Mouse (Mus musculus) forebrain, embryonic 15.5 days (tissue): Measurements from ENCODE around the gene Atg4c. TPM values are rescaled to one million over a fixed set of nuclear protein-coding genes. Genes with fewer than 3 reads are reported as not detected.

Experiments
- ATAC-seq: fragments of 200-750 bp; cut with Nextera tagmentation; replicated peaks from 2 replicates; pipeline ENCODE4 v1.8.0; 2017; ENCODE audit warnings: mild to moderate bottlenecking, moderate TSS enrichment, moderate library complexity
- H3K27ac ChIP-seq: fragments of 300-500 bp; sonication (generic); replicated peaks from 2 replicates; pipeline ENCODE4 v1.5.1; 2015; ENCODE audit warnings: mild to moderate bottlenecking, inconsistent platforms
- H3K27me3 ChIP-seq: fragments of 300-500 bp; sonication (generic); 2 replicates; pipeline ENCODE4 v1.6.1; 2015; ENCODE audit warnings: inconsistent platforms
- H3K36me3 ChIP-seq: fragments of 300-500 bp; sonication (generic); 2 replicates; pipeline ENCODE4 v1.6.1; 2015; ENCODE audit warnings: mild to moderate bottlenecking, inconsistent platforms
- H3K4me1 ChIP-seq: fragments of 300-500 bp; sonication (generic); 2 replicates; pipeline ENCODE4 v1.6.1; 2015; ENCODE audit warnings: inconsistent platforms
- H3K4me2 ChIP-seq: fragments of 300-500 bp; sonication (generic); replicated peaks from 2 replicates; pipeline ENCODE4 v1.6.1; 2015; ENCODE audit warnings: mild to moderate bottlenecking, inconsistent platforms
- H3K4me3 ChIP-seq: fragments of 300-500 bp; sonication (generic); 2 replicates; pipeline ENCODE4 v1.5.1; 2015; ENCODE audit warnings: mild to moderate bottlenecking, inconsistent platforms
- H3K9ac ChIP-seq: fragments of 300-500 bp; sonication (generic); replicated peaks from 2 replicates; pipeline ENCODE4 v1.6.1; 2015; ENCODE audit warnings: mild to moderate bottlenecking, inconsistent platforms
- H3K9me3 ChIP-seq: fragments of 300-500 bp; sonication (generic); 2 replicates; pipeline ENCODE4 v1.6.1; 2016; ENCODE audit warnings: inconsistent platforms
- WGBS: fragments of 180-500 bp; shearing (Covaris S2); methylation state at CpG from one replicate; pipeline ENCODE4 v1.1.7; 2015; ENCODE audit warnings: mixed read lengths; 5-methylcytosine and 5-hydroxymethylcytosine counted together
- polyA plus RNA-seq: library from polyadenylated mRNA; unstranded; fragments of >200 nt; fragmentation: Nextera tagmentation; extraction: Ambion mirVana; gene quantifications from 2 replicates; pipeline ENCODE4 v1.2.1, GENCODE M21; 2015

Atg4c gene
- polyA plus RNA-seq, 1 experiment from 2014 or later: 18.5 TPM

DNA sequence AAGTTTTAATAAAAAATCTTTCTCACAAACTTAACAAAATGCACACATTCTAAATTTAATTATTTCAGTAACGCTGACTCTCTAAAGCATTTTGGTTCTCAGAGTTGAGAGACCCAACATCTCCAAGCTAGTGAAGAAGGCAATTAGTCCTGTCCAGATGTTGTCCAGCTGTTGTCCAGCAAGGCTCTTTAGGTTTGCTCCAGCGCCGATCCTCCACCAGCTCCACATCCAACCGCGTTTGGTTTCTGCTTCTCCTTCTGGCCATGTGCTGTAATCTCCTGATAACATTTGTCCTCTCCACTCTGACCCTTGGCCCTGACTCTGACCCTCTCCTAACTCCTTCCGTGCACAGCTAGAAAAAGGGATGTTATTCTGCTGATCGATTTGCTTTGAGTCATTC is 16.9 kb upstream of the Atg4c start:
- 93% methylated on average over 7 of the region's 7 CpGs for whole genome bisulfite sequencing
- no peak for ATAC-seq
- no peak overlapping the region for H3K4me3 ChIP-seq
- peaks cover 5% of the 10 kb centered on the region for H3K4me1 ChIP-seq
- no peaks in the 10 kb centered on the region for H3K9me3 ChIP-seq
- no peaks in the 10 kb centered on the region for H3K36me3 ChIP-seq
- no peak overlapping the region for H3K27ac ChIP-seq
- H3K4me2 ChIP-seq: no peak overlapping the region
- no peak overlapping the region for H3K9ac ChIP-seq
- no peaks in the 10 kb centered on the region for H3K27me3 ChIP-seq

DNA sequence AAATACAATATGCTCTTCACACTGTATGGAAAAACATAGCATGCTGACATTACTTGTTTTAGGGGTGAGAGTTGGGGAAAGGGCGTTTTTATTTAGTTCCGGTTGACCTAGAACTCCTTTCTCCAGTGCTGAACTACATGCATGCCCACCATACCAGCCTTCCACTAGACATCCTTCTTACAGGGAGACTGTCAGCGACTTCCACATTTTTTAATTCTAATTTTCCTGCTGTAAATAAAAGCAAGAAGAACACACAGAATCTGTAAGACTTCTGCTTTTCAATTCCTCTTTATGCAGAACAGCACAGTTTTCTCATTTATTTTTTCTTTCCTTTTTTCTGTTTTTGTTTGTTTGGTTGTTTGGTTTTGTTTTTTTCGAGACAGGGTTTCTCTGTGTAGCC is 16.5 kb upstream of the Atg4c start:
- Histone ChIP-seq H3K36me3 (no peaks in the 10 kb centered on the region), H3K27me3 (no peaks in the 10 kb centered on the region), H3K27ac (no peak overlapping the region), H3K9me3 (no peaks in the 10 kb centered on the region), H3K4me1 (peaks cover 9% of the 10 kb centered on the region), H3K4me2 (no peak overlapping the region), H3K9ac (no peak overlapping the region), H3K4me3 (no peak overlapping the region)
- ATAC-seq: no peak
- 83% methylated on average over 4 of the region's 4 CpGs for WGBS

DNA sequence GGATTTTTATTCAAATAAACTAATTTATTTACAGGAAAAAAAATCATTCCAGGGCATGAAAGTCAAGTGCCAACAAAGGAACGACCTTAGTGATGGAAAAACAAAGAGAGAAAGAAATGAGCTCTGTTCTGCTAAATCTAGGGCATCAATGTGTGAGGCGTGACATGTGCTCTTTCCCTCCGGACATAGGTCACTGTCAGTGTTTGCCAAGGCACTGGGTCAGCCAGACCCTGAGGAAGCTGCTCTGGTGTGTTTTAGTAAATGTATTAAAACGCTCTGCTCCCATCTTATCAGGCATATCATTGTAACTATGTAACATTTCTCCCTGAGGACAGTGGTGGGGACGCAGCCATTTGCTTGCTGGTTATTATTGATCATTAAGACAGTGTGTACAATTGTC is 14.9 kb upstream of the Atg4c start:
- H3K27ac ChIP-seq: no peak overlapping the region
- no peak overlapping the region for H3K9ac ChIP-seq
- no peak overlapping the region for H3K4me2 ChIP-seq
- peaks cover 9% of the 10 kb centered on the region for H3K4me1 ChIP-seq
- H3K4me3 ChIP-seq: no peak overlapping the region
- WGBS: 85% methylated on average over 5 of the region's 5 CpGs
- no peaks in the 10 kb centered on the region for H3K27me3 ChIP-seq
- no peak for ATAC-seq
- H3K9me3 ChIP-seq: no peaks in the 10 kb centered on the region
- H3K36me3 ChIP-seq: no peaks in the 10 kb centered on the region

DNA sequence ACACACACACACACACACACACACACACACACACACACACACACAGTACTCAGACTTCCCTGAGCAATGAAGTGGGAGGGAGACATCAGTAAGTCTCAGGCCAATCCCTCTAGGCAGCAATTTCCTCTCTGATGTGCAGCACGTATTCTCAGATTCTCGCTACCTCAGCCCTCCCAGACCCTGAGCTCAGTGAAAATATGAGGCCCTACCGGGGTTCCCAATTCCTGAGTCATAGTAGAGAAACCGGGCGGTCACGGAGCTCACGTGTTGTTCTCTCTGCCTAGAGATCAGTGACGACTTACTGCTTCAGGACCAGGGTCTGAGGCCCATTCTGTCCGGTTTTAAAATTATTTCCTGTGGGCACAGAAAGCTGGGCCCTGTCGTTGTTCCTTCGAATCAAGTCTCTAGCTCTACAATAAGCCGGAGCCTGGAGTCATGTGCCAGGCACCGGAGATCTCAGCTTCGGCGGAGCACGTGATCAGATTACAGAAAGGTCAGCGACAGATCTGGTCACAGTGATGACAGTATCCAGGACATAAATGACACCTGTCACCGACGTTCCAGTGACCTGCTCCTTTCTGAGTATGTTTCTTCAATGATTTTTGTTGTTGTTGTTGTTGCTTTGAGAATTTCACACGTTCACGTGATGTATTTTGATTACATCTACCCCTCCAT is 14.2 kb upstream of the Atg4c start:
- no peaks in the 10 kb centered on the region for H3K9me3 ChIP-seq
- no peak overlapping the region for H3K27ac ChIP-seq
- no peak overlapping the region for H3K4me3 ChIP-seq
- H3K36me3 ChIP-seq: no peaks in the 10 kb centered on the region
- H3K9ac ChIP-seq: no peak overlapping the region
- no peak overlapping the region for H3K4me2 ChIP-seq
- H3K27me3 ChIP-seq: no peaks in the 10 kb centered on the region
- no peak for ATAC-seq
- 55% methylated on average over 21 of the region's 21 CpGs for WGBS
- peaks cover 9% of the 10 kb centered on the region for H3K4me1 ChIP-seq

DNA sequence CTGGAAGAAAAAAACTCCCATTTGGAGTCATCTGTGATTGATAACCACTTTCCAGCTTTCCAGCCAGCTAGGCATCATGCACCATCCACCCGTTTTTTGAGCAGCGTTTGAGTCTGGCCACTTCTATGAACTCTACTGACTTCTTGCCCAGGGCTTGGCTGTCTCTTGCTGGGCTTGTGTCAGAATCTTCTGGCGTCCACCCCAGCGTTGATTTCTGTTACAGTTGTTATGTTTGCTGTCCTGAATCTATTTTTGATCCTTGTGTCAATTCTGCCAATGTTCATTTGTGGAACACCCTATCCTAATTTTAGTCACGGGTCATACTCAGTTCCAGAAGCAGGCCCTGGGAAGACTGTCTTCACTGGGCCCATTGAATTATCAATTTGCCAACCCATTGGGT is 12.8 kb upstream of the Atg4c start:
- no peaks in the 10 kb centered on the region for H3K27me3 ChIP-seq
- no peak overlapping the region for H3K27ac ChIP-seq
- no peak overlapping the region for H3K9ac ChIP-seq
- H3K4me3 ChIP-seq: no peak overlapping the region
- ATAC-seq: no peak
- peaks cover 9% of the 10 kb centered on the region for H3K4me1 ChIP-seq
- no peaks in the 10 kb centered on the region for H3K9me3 ChIP-seq
- no peaks in the 10 kb centered on the region for H3K36me3 ChIP-seq
- 86% methylated on average over 5 of the region's 5 CpGs for WGBS
- no peak overlapping the region for H3K4me2 ChIP-seq

DNA sequence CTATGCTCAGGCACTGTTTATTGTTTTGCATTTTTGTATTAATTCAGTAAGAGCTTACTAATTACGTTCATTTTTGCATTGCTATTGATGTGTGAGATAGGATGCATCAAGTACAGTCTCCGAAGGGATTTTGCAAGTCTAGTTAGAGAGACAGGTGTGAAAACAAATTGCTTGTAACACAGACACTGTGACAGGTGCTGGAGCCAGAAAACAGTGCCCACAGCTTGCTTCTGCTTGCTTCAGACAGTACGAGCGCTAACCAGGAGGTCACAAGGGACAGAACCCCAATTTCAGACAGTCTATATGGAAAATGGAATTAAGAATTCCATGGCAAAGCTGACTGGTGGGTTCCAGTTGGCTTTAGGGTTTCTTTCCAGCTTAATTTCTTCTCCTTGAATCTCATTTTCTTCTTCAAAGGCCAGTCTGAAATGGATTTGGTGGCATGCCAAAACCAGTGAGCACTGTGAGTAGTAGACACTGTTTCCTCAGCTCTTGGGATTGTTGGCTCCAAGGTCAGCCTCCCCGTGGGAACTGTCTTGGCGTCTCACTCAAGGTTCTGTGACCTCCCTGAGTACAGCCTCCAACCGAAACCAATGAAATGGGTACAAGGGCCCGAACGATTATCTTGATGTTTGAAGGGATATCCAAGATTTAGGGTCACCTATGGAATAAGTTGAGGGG is 11.9 kb upstream of the Atg4c start:
- WGBS: 56% methylated on average over 9 of the region's 9 CpGs
- peak; percentile 61 for ATAC-seq
- Histone ChIP-seq H3K4me1 (peaks cover 9% of the 10 kb centered on the region), H3K27ac (no peak overlapping the region), H3K36me3 (no peaks in the 10 kb centered on the region), H3K4me2 (no peak overlapping the region), H3K27me3 (no peaks in the 10 kb centered on the region), H3K4me3 (no peak overlapping the region), H3K9me3 (no peaks in the 10 kb centered on the region), H3K9ac (no peak overlapping the region)

DNA sequence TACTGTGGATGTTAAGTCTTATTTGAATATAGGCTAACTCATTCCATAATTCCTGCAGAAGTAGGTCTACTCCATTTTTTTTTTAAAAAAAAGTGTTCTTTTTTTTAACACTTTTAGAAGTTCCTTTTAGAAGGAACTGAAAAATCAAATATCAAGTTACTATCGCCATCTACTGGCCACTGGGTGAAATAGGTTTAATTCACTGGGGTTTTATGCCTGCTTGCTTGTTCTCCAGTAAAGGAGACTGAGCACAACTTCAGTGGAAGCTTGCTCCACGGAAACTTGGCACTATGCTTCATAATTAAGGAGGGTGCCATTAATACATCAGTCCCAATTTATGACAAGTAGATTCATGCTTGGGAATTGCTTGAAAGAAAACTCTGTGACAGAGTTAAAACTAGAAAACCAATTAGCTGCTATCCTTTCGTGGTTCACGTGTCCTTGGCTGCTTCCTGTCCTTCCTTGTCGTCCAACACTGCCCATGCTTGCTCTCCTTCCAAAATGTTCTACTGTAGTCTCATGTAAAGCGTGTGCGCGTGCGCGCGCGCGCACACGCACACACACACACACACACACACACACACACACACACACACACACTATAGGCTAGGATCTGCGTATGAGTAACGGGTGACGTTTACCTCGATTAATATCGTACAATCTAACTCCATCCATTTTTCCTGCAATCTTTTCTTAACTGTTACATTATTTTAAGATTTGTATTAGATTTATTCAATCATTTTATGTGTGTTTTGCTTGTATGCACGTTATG is 10.9 kb upstream of the Atg4c start:
- Histone ChIP-seq H3K4me2 (no peak overlapping the region), H3K36me3 (no peaks in the 10 kb centered on the region), H3K4me1 (peaks cover 9% of the 10 kb centered on the region), H3K27ac (no peak overlapping the region), H3K4me3 (no peak overlapping the region), H3K9ac (no peak overlapping the region), H3K9me3 (no peaks in the 10 kb centered on the region), H3K27me3 (no peaks in the 10 kb centered on the region)
- WGBS: 80% methylated on average over 20 of the region's 20 CpGs
- peak; percentile 56; the same call in 1 of the 2 replicates for ATAC-seq

DNA sequence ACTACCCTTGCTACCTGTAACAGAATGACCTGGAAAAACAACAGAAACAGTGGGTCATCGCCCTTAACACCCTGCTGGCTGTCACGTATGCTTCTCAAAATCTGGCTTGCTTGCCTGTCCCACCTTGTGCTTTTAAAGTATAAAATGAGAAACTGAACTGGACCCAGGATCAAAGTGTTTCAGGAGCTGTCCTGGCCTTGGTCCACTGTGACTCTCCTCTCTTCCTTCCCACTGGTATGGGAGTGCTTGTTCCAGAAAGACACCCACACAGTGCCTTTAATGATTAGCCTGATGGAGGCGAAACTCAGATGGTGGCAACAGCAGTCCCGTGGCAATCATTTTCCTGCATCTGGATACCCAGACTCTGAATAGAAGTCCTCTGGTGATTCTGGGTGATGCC is 9.1 kb upstream of the Atg4c start:
- 81% methylated on average over 4 of the region's 4 CpGs for WGBS
- Histone ChIP-seq H3K9me3 (no peaks in the 10 kb centered on the region), H3K4me3 (no peak overlapping the region), H3K27ac (no peak overlapping the region), H3K4me1 (peaks cover 9% of the 10 kb centered on the region), H3K4me2 (no peak overlapping the region), H3K27me3 (no peaks in the 10 kb centered on the region), H3K36me3 (no peaks in the 10 kb centered on the region), H3K9ac (no peak overlapping the region)
- no peak for ATAC-seq

DNA sequence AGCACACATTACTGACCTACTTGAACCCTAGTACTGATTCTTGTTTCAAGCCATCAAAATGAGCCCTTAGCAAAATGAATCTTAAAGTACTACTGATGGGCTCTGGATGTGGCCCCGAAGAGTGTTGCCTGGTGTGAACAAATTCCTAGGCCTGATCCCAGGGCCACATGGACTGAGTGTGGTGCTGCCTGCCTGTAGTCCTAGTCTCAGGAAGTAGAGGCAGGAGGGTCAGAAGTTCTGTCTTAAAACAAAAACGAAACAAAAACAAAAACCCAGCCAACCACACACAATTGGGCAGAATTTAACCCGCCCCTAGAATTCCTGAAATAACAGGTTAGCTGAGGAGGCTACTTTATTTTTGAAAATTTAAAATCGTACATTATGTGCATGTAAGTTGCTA is 8.4 kb upstream of the Atg4c start:
- Histone ChIP-seq H3K36me3 (no peaks in the 10 kb centered on the region), H3K27me3 (no peaks in the 10 kb centered on the region), H3K4me3 (no peak overlapping the region), H3K9me3 (no peaks in the 10 kb centered on the region), H3K4me1 (peaks cover 9% of the 10 kb centered on the region), H3K4me2 (no peak overlapping the region), H3K27ac (no peak overlapping the region), H3K9ac (no peak overlapping the region)
- 78% methylated on average over 4 of the region's 4 CpGs for WGBS
- no peak for ATAC-seq

DNA sequence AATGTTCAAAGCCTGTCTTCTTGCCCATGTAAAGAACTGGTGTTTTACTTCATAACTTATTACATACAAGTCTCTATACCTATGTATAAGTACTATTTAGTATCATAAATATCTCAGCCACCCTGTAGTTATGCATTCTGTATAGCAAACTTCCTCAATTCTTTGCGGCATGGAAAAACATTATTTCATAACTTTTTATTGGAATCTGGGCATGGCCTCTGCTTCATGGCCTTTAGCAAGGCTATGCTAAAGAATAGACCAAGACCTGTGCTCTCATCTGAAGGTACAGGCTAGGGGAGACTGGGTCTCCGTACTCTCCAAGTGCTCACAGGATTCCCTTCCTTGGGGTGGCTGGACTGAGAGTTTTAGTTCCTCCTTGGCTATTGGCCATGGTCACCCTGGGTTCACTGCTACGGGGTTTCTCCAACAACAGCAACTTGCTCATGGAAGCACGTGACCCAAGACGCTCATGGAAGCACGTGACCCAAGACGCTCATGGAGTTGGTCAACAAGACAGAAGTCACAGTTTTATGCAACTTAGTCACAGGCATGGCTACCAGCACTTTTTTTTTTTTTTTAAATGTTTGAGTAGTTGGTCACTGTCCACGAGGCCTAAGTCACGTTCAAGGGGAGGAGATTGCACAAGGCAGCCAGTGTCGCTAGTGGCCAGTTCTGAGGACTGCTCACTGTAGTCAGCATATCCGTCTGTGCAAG is 7.2 kb upstream of the Atg4c start:
- no peak overlapping the region for H3K27ac ChIP-seq
- ATAC-seq: no peak

DNA sequence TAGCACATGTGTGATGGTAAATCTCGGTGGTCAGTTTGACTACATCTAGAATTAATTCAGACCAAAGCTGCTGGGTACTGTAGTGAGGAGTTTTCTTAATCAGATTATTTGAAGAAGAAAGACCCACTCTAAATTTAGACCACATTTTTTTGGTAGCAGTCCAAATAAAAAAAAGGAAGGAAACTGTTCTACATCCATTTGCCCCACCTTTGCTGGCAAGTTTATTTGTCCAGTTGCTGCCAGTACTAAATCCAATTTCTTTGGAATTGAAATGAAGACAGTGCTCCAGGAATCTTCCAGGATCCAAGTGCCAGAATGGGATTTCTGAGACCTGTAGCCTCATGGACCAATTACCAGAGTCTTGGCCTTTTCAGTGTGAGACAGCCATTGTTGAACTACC is 1.1 kb upstream of the Atg4c start:
- no peak for ATAC-seq
- Histone ChIP-seq H3K27ac (no peak overlapping the region), H3K4me1 (peaks cover 19% of the 10 kb centered on the region), H3K27me3 (no peaks in the 10 kb centered on the region), H3K9ac (no peak overlapping the region), H3K4me2 (no peak overlapping the region), H3K9me3 (no peaks in the 10 kb centered on the region), H3K4me3 (no peak overlapping the region), H3K36me3 (no peaks in the 10 kb centered on the region)
- 81% methylated on average over 1 of the region's 1 CpGs for WGBS

More for the DNA sequence above, 7.2 kb upstream of the Atg4c start:
- H3K4me3 ChIP-seq: no peak overlapping the region
- H3K9ac ChIP-seq: no peak overlapping the region
- peaks cover 7% of the 10 kb centered on the region for H3K4me1 ChIP-seq
- H3K9me3 ChIP-seq: no peaks in the 10 kb centered on the region
- no peak overlapping the region for H3K4me2 ChIP-seq
- 94% methylated on average over 11 of the region's 11 CpGs for WGBS
- H3K27me3 ChIP-seq: no peaks in the 10 kb centered on the region
- H3K36me3 ChIP-seq: no peaks in the 10 kb centered on the region

DNA sequence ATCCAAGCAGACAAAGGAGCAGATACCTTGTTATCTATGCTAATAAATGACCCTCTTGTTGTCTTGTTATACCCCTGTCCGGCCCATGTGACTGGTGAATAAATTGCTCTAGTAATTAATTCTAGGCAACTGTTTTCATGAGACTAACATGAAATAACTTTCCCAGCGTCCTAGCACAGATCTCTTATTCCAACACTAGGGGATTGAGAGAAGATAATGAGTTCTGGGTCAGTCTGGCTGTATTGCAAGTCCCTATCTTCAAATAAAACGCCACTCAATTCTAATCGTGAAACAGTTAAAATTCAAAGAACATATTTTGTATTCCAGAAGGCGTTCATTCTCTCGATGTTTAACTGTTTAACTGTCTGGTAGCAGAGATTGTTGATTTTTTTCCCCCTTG is 520 bp upstream of the Atg4c start:
- WGBS: 35% methylated on average over 6 of the region's 6 CpGs
- peak overlapping the region; percentile 80 for H3K4me3 ChIP-seq
- peak overlapping the region; percentile 51 for H3K4me2 ChIP-seq
- peak overlapping the region; percentile 96 for H3K27ac ChIP-seq
- H3K36me3 ChIP-seq: no peaks in the 10 kb centered on the region
- H3K4me1 ChIP-seq: peaks cover 19% of the 10 kb centered on the region
- H3K27me3 ChIP-seq: no peaks in the 10 kb centered on the region
- 0 out of 2 replicates have a peak, but pooled peaks have one; percentile 4 for ATAC-seq
- no peaks in the 10 kb centered on the region for H3K9me3 ChIP-seq
- peak overlapping the region; percentile 84 for H3K9ac ChIP-seq
